Mouse (Mus musculus) intestine, embryonic 14.5 days (tissue): ENCODE results near the gene Gnl3. TPM values are rescaled to one million over a fixed set of nuclear protein-coding genes. Genes with fewer than 3 reads are reported as not detected.

Experiments used
- ATAC-seq: fragments of 200-750 bp; cut with Nextera tagmentation; replicated peaks from 2 replicates; pipeline ENCODE4 v1.8.0; 2017; ENCODE audit warnings: low read depth, moderate number of reproducible peaks, moderate TSS enrichment, moderate library complexity; ENCODE audit not compliant: low FRiP score, low TSS enrichment
- DNase-seq: peaks from one replicate; pipeline ENCODE4 v3.0.0-alpha.2; 2018; ENCODE audit warnings: low spot score
- H3K27ac ChIP-seq: fragments of 300-500 bp; sonication (generic); 2 replicates; pipeline ENCODE4 v1.5.1; 2014; ENCODE audit warnings: low read depth, mild to moderate bottlenecking, control low read depth
- H3K27me3 ChIP-seq: fragments of 300-500 bp; sonication (generic); replicated peaks from 2 replicates; pipeline ENCODE4 v1.6.1; 2014; ENCODE audit warnings: low read length, control low read depth; ENCODE audit not compliant: control insufficient read depth, insufficient read depth
- H3K36me3 ChIP-seq: fragments of 300-500 bp; sonication (generic); 2 replicates; pipeline ENCODE4 v1.6.1; 2014; ENCODE audit warnings: low read length, control low read depth; ENCODE audit not compliant: control insufficient read depth, insufficient read depth
- H3K4me1 ChIP-seq: fragments of 300-500 bp; sonication (generic); replicated peaks from 2 replicates; pipeline ENCODE4 v1.6.1; 2014; ENCODE audit warnings: low read length, control low read depth, mixed read lengths; ENCODE audit not compliant: control insufficient read depth, insufficient read depth
- H3K4me2 ChIP-seq: fragments of 300-500 bp; sonication (generic); 2 replicates; pipeline ENCODE4 v1.6.1; 2014; ENCODE audit warnings: low read length
- H3K4me3 ChIP-seq: fragments of 300-500 bp; sonication (generic); 2 replicates; pipeline ENCODE4 v1.5.1; 2014; ENCODE audit warnings: low read depth, low read length, control low read depth, mixed read lengths
- H3K9ac ChIP-seq: fragments of 300-500 bp; sonication (generic); 2 replicates; pipeline ENCODE4 v1.6.1; 2014; ENCODE audit warnings: mild to moderate bottlenecking, low read length
- H3K9me3 ChIP-seq: fragments of 300-500 bp; sonication (generic); 2 replicates; pipeline ENCODE4 v1.6.1; 2016; ENCODE audit warnings: low read length, control low read depth; ENCODE audit not compliant: control insufficient read depth
- WGBS: fragments of 180-500 bp; shearing (Covaris S2); extraction: QIAGEN DNeasy Blood & Tissue Kit; methylation state at CpG from one replicate; pipeline ENCODE4 v1.1.7; 2014; 5-methylcytosine and 5-hydroxymethylcytosine counted together
- polyA plus RNA-seq: library from polyadenylated mRNA; unstranded; fragments of >200 nt; fragmentation: Nextera tagmentation; extraction: Ambion mirVana; gene quantifications from 2 replicates; pipeline ENCODE4 v1.2.1, GENCODE M21; 2014

Gene Gnl3
- polyA plus RNA-seq, 1 experiment from 2014 or later = 144 TPM

DNA sequence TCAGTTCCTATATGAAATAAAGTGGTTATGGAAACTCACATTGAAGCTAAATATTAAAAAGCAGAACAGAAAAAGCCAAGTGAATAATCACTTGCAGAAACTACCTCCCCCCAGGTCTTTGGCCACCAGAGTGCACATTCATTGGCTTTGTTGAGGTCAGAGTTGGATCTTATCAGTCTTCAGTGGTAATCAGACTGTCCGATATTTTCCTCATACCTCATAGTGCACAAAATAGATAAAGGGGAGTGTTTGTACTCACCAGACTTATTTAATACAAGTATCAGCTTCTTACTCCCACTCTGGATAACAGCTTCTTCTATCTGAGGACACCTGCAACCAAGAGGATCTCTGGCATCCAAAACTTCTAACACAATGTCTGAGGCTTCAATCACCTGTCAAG, 2.9 kb downstream of the Gnl3 start:
- Histone ChIP-seq H3K27ac (no peak overlapping the region), H3K36me3 (peaks cover 67% of the 10 kb centered on the region), H3K4me2 (no peak overlapping the region), H3K9me3 (no peaks in the 10 kb centered on the region), H3K27me3 (no peaks in the 10 kb centered on the region), H3K4me1 (peaks cover 13% of the 10 kb centered on the region), H3K4me3 (no peak overlapping the region), H3K9ac (no peak overlapping the region)
- WGBS = 73% methylated on average over 1 of the region's 1 CpGs
- no peak for ATAC-seq
- DNase-seq = no peak

- 95% methylated on average over 2 of the region's 2 CpGs for WGBS
- peaks cover 5% of the 10 kb centered on the region for H3K4me1 ChIP-seq
- ATAC-seq = no peak
- H3K27me3 ChIP-seq = no peaks in the 10 kb centered on the region
- H3K9ac ChIP-seq = no peak overlapping the region
- no peak overlapping the region for H3K27ac ChIP-seq
- H3K36me3 ChIP-seq = peaks cover 86% of the 10 kb centered on the region
- no peak overlapping the region for H3K4me3 ChIP-seq
- no peaks in the 10 kb centered on the region for H3K9me3 ChIP-seq
- no peak for DNase-seq
- H3K4me2 ChIP-seq = no peak overlapping the region
Measured at GRCm38 (mm10) chr14:31013928-31014327, 5.0 kb downstream of the Gnl3 start.

DNA sequence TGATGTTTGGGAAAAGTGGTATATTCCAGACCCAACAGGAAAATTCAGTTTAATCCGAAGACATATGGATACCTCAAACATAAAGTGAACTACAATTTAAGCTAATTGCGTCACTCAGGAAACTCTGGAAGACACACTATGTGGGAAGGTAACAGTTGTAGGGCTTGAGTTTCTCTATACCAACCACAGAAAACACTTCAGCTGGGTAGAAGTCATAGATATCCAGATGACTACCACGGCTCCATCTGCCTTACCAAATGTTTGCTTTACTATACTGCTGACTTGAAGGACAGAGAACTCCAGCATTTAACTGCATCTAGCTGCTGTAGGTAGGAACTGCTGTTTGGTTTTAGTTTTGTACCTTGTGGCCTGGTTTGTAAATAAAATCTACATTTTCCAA, 7.4 kb downstream of the Gnl3 start:
- H3K4me2 ChIP-seq = no peak overlapping the region
- no peak for DNase-seq
- no peak overlapping the region for H3K4me3 ChIP-seq
- no peak overlapping the region for H3K27ac ChIP-seq
- H3K4me1 ChIP-seq = no peaks in the 10 kb centered on the region
- no peak for ATAC-seq
- peaks cover 90% of the 10 kb centered on the region for H3K36me3 ChIP-seq
- H3K9me3 ChIP-seq = no peaks in the 10 kb centered on the region
- no peaks in the 10 kb centered on the region for H3K27me3 ChIP-seq
- no peak overlapping the region for H3K9ac ChIP-seq
- WGBS = 96% methylated on average over 3 of the region's 3 CpGs

DNA sequence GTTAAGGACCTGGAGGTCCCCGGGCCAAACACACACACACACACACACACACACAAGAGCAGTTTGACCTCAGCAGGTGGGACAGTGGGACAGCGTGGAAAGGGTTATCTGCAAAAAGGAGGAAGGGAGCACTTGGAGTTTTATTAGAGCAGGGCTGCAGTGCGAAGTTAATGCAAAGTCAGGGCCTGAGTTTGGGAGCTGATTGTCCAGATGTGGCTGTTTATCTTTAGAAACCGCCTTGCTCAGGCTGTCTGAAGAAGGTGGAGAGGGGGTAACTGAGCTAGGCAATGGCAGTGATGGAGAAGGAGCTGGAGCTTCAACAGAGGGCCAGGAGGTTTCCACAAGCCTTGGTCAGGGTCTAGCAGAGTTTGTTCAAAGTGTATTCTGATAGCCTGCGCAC, 12.2 kb downstream of the Gnl3 start:
- peaks cover 44% of the 10 kb centered on the region for H3K36me3 ChIP-seq
- DNase-seq = no peak
- H3K27me3 ChIP-seq = no peaks in the 10 kb centered on the region
- no peak overlapping the region for H3K9ac ChIP-seq
- H3K4me3 ChIP-seq = no peak overlapping the region
- 67% methylated on average over 5 of the region's 5 CpGs for WGBS
- ATAC-seq = no peak
- H3K4me1 ChIP-seq = peaks cover 6% of the 10 kb centered on the region
- H3K27ac ChIP-seq = no peak overlapping the region
- no peak overlapping the region for H3K4me2 ChIP-seq
- no peaks in the 10 kb centered on the region for H3K9me3 ChIP-seq

DNA sequence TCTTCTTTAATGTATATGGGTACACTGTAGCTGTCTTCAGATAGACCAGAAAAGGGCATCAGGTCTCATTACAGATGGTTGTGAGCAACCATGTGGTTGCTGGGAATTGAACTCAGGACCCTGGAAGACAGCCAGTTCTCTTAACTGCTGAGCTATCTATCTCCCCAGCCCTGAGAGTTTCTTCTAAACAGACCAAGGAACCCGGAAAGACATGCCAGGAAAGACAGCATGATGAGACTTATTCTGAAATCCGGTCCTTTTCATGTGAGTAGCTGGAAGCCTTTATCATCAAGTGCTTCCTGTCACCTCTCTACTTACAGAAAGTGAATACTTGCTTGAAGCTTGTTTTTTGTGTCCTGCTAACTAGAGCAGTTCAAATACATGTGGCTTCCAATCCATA, 14.4 kb downstream of the Gnl3 start:
- Histone ChIP-seq H3K4me2 (no peak overlapping the region), H3K27me3 (no peaks in the 10 kb centered on the region), H3K36me3 (peaks cover 22% of the 10 kb centered on the region), H3K27ac (no peak overlapping the region), H3K4me3 (no peak overlapping the region), H3K9ac (no peak overlapping the region), H3K9me3 (no peaks in the 10 kb centered on the region), H3K4me1 (peaks cover 6% of the 10 kb centered on the region)
- WGBS = 79% methylated on average over 2 of the region's 2 CpGs
- DNase-seq (no peak), ATAC-seq (no peak)

- Histone ChIP-seq H3K4me2 (peak within 1 kb of the TSS; percentile 76), H3K27me3 (no peaks in the 10 kb centered on the region), H3K4me3 (peak within 1 kb of the TSS; percentile 76), H3K36me3 (peaks cover 20% of the 10 kb centered on the region; the same call in 1 of the 2 replicates), H3K9ac (peak within 1 kb of the TSS; percentile 81), H3K4me1 (peaks cover 6% of the 10 kb centered on the region), H3K27ac (peak within 1 kb of the TSS; percentile 84), H3K9me3 (no peaks in the 10 kb centered on the region)
- peak; percentile 96 for DNase-seq
- under 1% methylated on average over 81 of the region's 84 CpGs for WGBS
- peak; percentile 91 for ATAC-seq
Measured at GRCm38 (mm10) chr14:31001307-31002205, 17.4 kb downstream of the Gnl3 start, which contains the start of the genes Glt8d1 and Spcs1. TSS of gene Glt8d1 (plus strand) at chr14:31001400. TSS of gene Spcs1 (minus strand) at chr14:31001672.

DNA sequence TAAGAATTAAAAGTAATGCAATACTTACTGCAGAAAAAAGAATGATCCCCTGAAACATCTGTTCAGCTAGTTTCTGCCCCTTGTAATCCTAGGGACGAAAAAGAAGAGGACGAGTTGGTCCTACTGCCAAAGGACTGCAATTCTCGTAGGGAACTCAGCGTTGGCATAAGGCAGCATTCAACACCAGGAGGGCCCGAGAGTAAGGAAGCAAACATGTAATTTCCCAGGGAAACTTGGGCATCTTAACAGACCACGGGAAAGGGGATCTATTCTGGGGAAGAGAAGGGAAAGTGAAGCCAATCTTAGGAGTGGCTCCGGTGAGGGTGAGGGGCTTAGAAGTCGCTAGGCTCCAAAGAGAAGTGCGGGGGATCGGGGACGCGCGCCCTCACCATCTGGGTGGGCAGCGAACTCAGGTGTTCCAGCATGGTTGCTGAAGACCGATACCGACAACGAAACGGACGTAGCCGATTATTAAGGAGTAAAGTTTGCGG, 18.1 kb downstream of the Gnl3 start:
- Histone ChIP-seq H3K27me3 (no peaks in the 10 kb centered on the region), H3K4me3 (peak overlapping the region; percentile 76), H3K36me3 (peaks cover 18% of the 10 kb centered on the region; the same call in 1 of the 2 replicates), H3K9ac (peak overlapping the region; percentile 81), H3K27ac (peak overlapping the region; percentile 61), H3K9me3 (no peaks in the 10 kb centered on the region), H3K4me2 (peak overlapping the region; percentile 76), H3K4me1 (peaks cover 6% of the 10 kb centered on the region)
- WGBS = under 1% methylated on average over 21 of the region's 21 CpGs
- ATAC-seq (peak; percentile 11), DNase-seq (no peak)

DNA sequence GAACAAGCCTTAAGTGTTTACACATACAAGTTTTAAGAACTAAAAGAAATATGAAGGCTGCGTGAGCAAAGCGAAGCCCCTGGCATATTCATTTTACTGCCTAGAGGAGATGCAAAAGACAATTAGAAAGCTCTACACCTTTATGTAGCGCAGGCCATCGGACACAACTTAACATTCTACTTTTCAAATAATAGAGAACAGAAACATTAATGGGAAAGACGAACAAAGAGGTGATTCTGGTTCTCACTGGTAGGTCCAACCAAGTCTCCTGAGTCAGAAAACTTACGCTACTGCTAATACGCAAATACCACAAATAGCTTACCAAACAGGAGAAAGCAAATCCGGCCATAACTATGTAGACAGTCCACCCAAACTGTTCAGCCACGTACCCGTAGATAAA, 18.6 kb downstream of the Gnl3 start:
- Histone ChIP-seq H3K4me1 (peaks cover 6% of the 10 kb centered on the region), H3K36me3 (peaks cover 18% of the 10 kb centered on the region; the same call in 1 of the 2 replicates), H3K9me3 (no peaks in the 10 kb centered on the region), H3K4me2 (peak overlapping the region; percentile 76), H3K4me3 (peak overlapping the region; percentile 76), H3K9ac (peak overlapping the region; percentile 81), H3K27me3 (no peaks in the 10 kb centered on the region), H3K27ac (no peak overlapping the region)
- ATAC-seq (no peak), DNase-seq (no peak)
- 55% methylated on average over 10 of the region's 10 CpGs for WGBS
